Mouse (Mus musculus) hindbrain, embryonic 16.5 days (tissue): ENCODE measurements around the gene Ice2. TPM values are rescaled to one million over a fixed set of nuclear protein-coding genes. Genes with fewer than 3 reads are reported as not detected.

Experiments
- ATAC-seq: fragments of 200-750 bp; cut with Nextera tagmentation; 2 replicates; pipeline ENCODE4 v1.8.0; 2017; ENCODE audit warnings: moderate TSS enrichment, moderate library complexity
- H3K27ac ChIP-seq: fragments of 300-500 bp; sonication (generic); 2 replicates; pipeline ENCODE4 v1.5.1; 2014; ENCODE audit warnings: low read depth, mild to moderate bottlenecking, control low read depth, low read length, moderate library complexity
- H3K27me3 ChIP-seq: fragments of 300-500 bp; sonication (generic); replicated peaks from 2 replicates; pipeline ENCODE4 v1.6.1; 2014; ENCODE audit warnings: low read length; ENCODE audit not compliant: control insufficient read depth, insufficient read depth
- H3K36me3 ChIP-seq: fragments of 300-500 bp; sonication (generic); 2 replicates; pipeline ENCODE4 v1.6.1; 2014; ENCODE audit warnings: mild to moderate bottlenecking, low read length, moderate library complexity, mixed read lengths; ENCODE audit not compliant: control insufficient read depth, insufficient read depth
- H3K4me1 ChIP-seq: fragments of 300-500 bp; sonication (generic); 2 replicates; pipeline ENCODE4 v1.6.1; 2014; ENCODE audit warnings: low read depth, low read length; ENCODE audit not compliant: control insufficient read depth, insufficient read depth
- H3K4me2 ChIP-seq: fragments of 300-500 bp; sonication (generic); 2 replicates; pipeline ENCODE4 v1.6.1; 2014; ENCODE audit warnings: mild to moderate bottlenecking, low read length, control low read depth, moderate library complexity
- H3K4me3 ChIP-seq: fragments of 300-500 bp; sonication (generic); 2 replicates; pipeline ENCODE4 v1.5.1; 2014; ENCODE audit warnings: mild to moderate bottlenecking, low read length, control low read depth, moderate library complexity
- H3K9ac ChIP-seq: fragments of 300-500 bp; sonication (generic); 2 replicates; pipeline ENCODE4 v1.6.1; 2014; ENCODE audit warnings: low read depth, mild to moderate bottlenecking, control low read depth, low read length, moderate library complexity
- H3K9me3 ChIP-seq: fragments of 300-500 bp; sonication (generic); 2 replicates; pipeline ENCODE4 v1.6.1; 2014; ENCODE audit warnings: mild to moderate bottlenecking, low read length, moderate library complexity; ENCODE audit not compliant: control insufficient read depth
- WGBS: fragments of 180-500 bp; shearing (Covaris S2); extraction: QIAGEN DNeasy Blood & Tissue Kit; methylation state at CpG from one replicate; pipeline ENCODE4 v1.1.7; 2014; 5-methylcytosine and 5-hydroxymethylcytosine counted together
- polyA plus RNA-seq: library from polyadenylated mRNA; unstranded; fragments of >200 nt; fragmentation: Nextera tagmentation; extraction: Ambion mirVana; gene quantifications from 2 replicates; pipeline ENCODE4 v1.2.1, GENCODE M21; 2015

The Ice2 gene
- polyA plus RNA-seq, 1 experiment from 2014 or later = 8.3 TPM

- 11% methylated on average over 25 of the region's 37 CpGs for WGBS
- Histone ChIP-seq H3K9me3 (no peaks in the 10 kb centered on the region), H3K36me3 (no peaks in the 10 kb centered on the region), H3K9ac (peak within 1 kb of the TSS; percentile 70), H3K4me3 (peak within 1 kb of the TSS; percentile 47), H3K4me1 (peaks cover 12% of the 10 kb centered on the region), H3K27ac (peak within 1 kb of the TSS; percentile 79), H3K27me3 (peaks cover 8% of the 10 kb centered on the region; the same call in 1 of the 2 replicates), H3K4me2 (peak within 1 kb of the TSS; percentile 79)
- peak; percentile 87 for ATAC-seq
Observed at GRCm38 (mm10) chr9:69453066-69453900, 55.6 kb downstream of the Ice2 start, which contains the start of gene Anxa2. TSS of gene Anxa2 (plus strand) at chr9:69453620.

GRCm38 (mm10) chr9:69453901-69454666, 56.4 kb downstream of the Ice2 start:
- Histone ChIP-seq H3K4me1 (peaks cover 16% of the 10 kb centered on the region), H3K9me3 (no peaks in the 10 kb centered on the region), H3K36me3 (no peaks in the 10 kb centered on the region), H3K4me3 (peak overlapping the region; percentile 47), H3K4me2 (peak overlapping the region; percentile 79), H3K27me3 (peaks cover 8% of the 10 kb centered on the region; the same call in 1 of the 2 replicates), H3K27ac (peak overlapping the region; percentile 79), H3K9ac (peak overlapping the region; percentile 70)
- 8% methylated on average over 30 of the region's 32 CpGs for WGBS
- peak; percentile 3; the same call in 1 of the 2 replicates for ATAC-seq

- peak overlapping the region; percentile 79 for H3K4me2 ChIP-seq
- WGBS = 61% methylated on average over 4 of the region's 4 CpGs
- H3K27me3 ChIP-seq = peaks cover 8% of the 10 kb centered on the region; the same call in 1 of the 2 replicates
- ATAC-seq = no peak
- H3K9ac ChIP-seq = no peak overlapping the region
- H3K27ac ChIP-seq = peak overlapping the region; percentile 37; the same call in 1 of the 2 replicates
- no peaks in the 10 kb centered on the region for H3K36me3 ChIP-seq
- peak overlapping the region; percentile 47 for H3K4me3 ChIP-seq
- no peaks in the 10 kb centered on the region for H3K9me3 ChIP-seq
- peaks cover 18% of the 10 kb centered on the region for H3K4me1 ChIP-seq
Observed at GRCm38 (mm10) chr9:69454691-69455090, 57.0 kb downstream of the Ice2 start.

GRCm38 (mm10) chr9:69455391-69455790, 57.7 kb downstream of the Ice2 start:
- H3K4me2 ChIP-seq = peak overlapping the region; percentile 44
- H3K36me3 ChIP-seq = no peaks in the 10 kb centered on the region
- H3K9me3 ChIP-seq = no peaks in the 10 kb centered on the region
- ATAC-seq = no peak
- peak overlapping the region; percentile 2; the same call in 1 of the 2 replicates for H3K4me3 ChIP-seq
- 68% methylated on average over 4 of the region's 4 CpGs for WGBS
- peaks cover 8% of the 10 kb centered on the region; the same call in 1 of the 2 replicates for H3K27me3 ChIP-seq
- peak overlapping the region; percentile 37 for H3K27ac ChIP-seq
- no peak overlapping the region for H3K9ac ChIP-seq
- H3K4me1 ChIP-seq = peaks cover 18% of the 10 kb centered on the region

GRCm38 (mm10) chr9:69456406-69457075, 58.8 kb downstream of the Ice2 start:
- Histone ChIP-seq H3K4me3 (no peak overlapping the region), H3K36me3 (no peaks in the 10 kb centered on the region), H3K9me3 (no peaks in the 10 kb centered on the region), H3K9ac (no peak overlapping the region), H3K4me2 (no peak overlapping the region; the same call in 1 of the 2 replicates), H3K27ac (no peak overlapping the region), H3K4me1 (peaks cover 18% of the 10 kb centered on the region), H3K27me3 (peaks cover 8% of the 10 kb centered on the region; the same call in 1 of the 2 replicates)
- ATAC-seq = no peak
- 78% methylated on average over 15 of the region's 15 CpGs for WGBS

GRCm38 (mm10) chr9:69457143-69457542, 59.4 kb downstream of the Ice2 start:
- Histone ChIP-seq H3K4me1 (peaks cover 18% of the 10 kb centered on the region), H3K4me2 (no peak overlapping the region), H3K27ac (no peak overlapping the region), H3K27me3 (peaks cover 8% of the 10 kb centered on the region; the same call in 1 of the 2 replicates), H3K36me3 (no peaks in the 10 kb centered on the region), H3K9me3 (no peaks in the 10 kb centered on the region), H3K4me3 (no peak overlapping the region), H3K9ac (no peak overlapping the region)
- 92% methylated on average over 3 of the region's 3 CpGs for WGBS
- no peak for ATAC-seq

GRCm38 (mm10) chr9:69457747-69458625, 60.3 kb downstream of the Ice2 start:
- H3K27me3 ChIP-seq = peaks cover 8% of the 10 kb centered on the region; the same call in 1 of the 2 replicates
- ATAC-seq = peak; percentile 40; the same call in 1 of the 2 replicates
- H3K4me3 ChIP-seq = no peak overlapping the region
- H3K4me1 ChIP-seq = peaks cover 18% of the 10 kb centered on the region
- 55% methylated on average over 14 of the region's 14 CpGs for WGBS
- H3K27ac ChIP-seq = peak overlapping the region; percentile 42; the same call in 1 of the 2 replicates
- no peak overlapping the region for H3K9ac ChIP-seq
- H3K9me3 ChIP-seq = no peaks in the 10 kb centered on the region
- no peaks in the 10 kb centered on the region for H3K36me3 ChIP-seq
- no peak overlapping the region for H3K4me2 ChIP-seq

GRCm38 (mm10) chr9:69458982-69459381, 61.3 kb downstream of the Ice2 start:
- H3K9ac ChIP-seq = no peak overlapping the region; the same call in 1 of the 2 replicates
- H3K27ac ChIP-seq = no peak overlapping the region; the same call in 1 of the 2 replicates
- peaks cover 6% of the 10 kb centered on the region; the same call in 1 of the 2 replicates for H3K27me3 ChIP-seq
- no peak overlapping the region for H3K4me2 ChIP-seq
- H3K9me3 ChIP-seq = no peaks in the 10 kb centered on the region
- no peak for ATAC-seq
- no peaks in the 10 kb centered on the region for H3K36me3 ChIP-seq
- peaks cover 13% of the 10 kb centered on the region for H3K4me1 ChIP-seq
- no peak overlapping the region for H3K4me3 ChIP-seq
- 60% methylated on average over 2 of the region's 2 CpGs for WGBS
